Mouse (Mus musculus): ENCODE measurements around the gene Palld.

DNA sequence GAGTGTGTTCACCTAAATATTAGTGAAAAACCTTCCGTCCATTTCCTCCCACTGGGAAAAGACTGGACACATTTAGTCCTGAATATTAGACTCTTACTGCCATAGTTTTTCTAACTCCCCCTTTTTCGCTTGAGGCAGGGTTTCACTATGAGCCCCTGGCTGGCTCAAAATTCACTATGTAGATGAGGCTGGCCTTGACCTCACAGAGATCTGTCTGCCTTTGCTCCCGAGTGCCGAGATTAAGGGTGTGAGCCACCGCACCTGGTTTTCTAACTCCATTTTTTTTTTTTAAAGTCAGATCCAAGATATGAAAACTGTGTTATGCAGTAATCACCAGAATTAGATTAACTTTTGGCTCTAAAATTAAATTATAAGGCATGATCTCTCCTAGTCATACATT lies 369.7 kb downstream of the Palld start:
- TF ChIP-seq CTCF (IDR thresholded peaks at IDR 0.05; ENCODE audit: low read depth, low read length), result no peak
- no peak for TF ChIP-seq POLR2AphosphoS5 (IDR thresholded peaks at IDR 0.05; ENCODE audit: insufficient replicate concordance, low read depth, low read length)
- no peak for TF ChIP-seq TAL1 (conservative IDR thresholded peaks at IDR 0.05; ENCODE audit: low read depth, low read length)
